Mouse (Mus musculus) 3T3-L1 (cell line): ENCODE data around the gene Ppil6.

Experiments
- DNase-seq: peaks from one replicate; pipeline ENCODE4 v3.0.0-alpha.2; 2015; ENCODE audit warnings: low read depth, low spot score

Gene Ppil6

DNA sequence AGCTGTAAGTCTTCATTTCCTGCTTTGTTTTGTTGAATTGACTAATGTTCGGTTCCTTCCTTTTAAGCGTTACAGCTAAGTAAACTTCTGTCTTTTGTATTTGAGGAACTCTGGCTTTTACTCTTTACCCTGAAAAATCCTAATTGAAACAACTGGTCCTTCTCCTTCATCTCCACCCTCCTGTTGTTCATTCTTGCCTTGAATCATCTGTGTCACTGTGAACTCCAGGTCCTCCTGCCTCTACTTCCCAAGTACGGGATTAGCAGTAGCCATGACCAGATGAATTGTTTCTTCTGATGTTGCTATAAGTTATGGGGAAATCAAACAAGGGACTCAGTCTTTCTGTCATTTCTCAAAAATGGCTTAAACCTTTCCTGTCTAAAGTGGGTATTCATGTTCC, 33.1 kb downstream of the Ppil6 start:
- DNase-seq = no peak

DNA sequence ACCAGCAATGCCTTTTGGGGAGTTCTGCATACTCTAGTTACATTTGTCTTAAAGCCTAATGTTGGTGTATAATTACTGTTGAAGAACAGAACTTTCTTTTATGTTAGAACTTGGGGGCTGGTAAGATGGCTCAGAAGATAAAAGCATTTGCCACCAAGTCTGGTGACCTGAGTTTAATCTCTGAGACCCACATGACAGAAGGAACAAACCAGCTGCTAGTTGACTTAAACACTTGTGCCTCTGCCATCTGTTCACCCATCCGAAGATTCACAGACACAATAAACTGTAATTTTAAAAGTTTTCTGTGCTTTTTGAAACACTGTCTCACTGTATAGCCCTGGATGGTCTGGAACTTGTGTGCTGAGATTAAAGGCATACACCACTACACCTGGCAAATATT, 35.5 kb downstream of the Ppil6 start:
- no peak for DNase-seq

DNA sequence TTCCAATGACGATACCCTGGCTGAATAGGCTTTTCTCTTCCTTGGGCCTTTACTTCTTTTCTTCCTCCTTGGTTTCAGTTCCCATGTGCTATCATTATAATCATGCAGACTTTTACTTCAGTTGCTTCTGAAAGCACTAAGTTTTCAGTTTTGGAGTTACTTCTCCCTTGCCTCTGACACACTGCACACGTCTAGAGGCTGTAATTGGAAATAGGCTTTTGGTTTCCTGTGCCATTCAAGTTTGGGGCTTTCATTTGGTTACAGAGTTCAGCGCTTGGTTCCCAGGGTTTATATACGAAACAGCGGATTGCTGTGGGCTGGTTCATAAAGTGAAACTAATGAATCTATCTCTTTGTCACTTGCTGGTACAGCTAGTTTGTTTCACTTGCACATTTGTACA, 39.7 kb downstream of the Ppil6 start:
- DNase-seq = no peak

DNA sequence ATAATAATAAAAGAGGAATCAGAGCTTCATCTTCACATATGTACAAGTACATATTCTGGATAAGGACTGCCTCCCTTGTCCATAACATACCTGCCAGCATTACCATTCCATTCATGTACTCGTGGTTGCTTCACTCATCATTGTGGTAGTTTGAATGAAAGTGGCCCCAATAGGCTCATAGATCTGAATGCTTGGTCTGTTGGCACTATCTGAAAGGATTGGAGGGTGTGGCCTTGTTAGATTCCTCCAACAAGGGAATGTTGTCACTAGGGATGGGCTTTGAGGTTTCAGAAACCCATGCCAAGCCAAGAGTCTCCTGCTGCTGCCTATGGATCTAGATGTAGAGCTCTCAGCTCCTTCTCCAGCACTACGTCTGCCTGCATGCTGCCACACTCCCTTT, 45.8 kb downstream of the Ppil6 start:
- peak; percentile 18 for DNase-seq

DNA sequence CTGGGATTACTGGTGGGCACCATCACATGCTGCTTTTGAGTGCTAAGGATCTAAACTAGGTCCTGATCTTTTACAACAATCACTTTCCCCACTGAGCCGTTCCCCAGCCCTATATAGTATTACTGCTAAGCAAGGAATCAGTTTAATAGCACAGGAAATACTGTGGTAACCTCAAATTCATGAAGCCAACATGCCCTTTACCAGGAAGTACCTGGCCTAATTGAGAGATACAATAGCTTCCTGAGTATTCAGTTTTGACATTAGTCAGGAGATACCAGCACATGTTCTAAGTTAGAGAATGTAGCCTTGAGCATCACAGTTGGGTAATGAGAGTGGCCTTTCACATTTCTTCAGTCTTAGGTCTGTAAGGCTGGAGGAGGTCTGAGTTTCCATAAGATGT, 46.5 kb downstream of the Ppil6 start:
- DNase-seq = no peak

DNA sequence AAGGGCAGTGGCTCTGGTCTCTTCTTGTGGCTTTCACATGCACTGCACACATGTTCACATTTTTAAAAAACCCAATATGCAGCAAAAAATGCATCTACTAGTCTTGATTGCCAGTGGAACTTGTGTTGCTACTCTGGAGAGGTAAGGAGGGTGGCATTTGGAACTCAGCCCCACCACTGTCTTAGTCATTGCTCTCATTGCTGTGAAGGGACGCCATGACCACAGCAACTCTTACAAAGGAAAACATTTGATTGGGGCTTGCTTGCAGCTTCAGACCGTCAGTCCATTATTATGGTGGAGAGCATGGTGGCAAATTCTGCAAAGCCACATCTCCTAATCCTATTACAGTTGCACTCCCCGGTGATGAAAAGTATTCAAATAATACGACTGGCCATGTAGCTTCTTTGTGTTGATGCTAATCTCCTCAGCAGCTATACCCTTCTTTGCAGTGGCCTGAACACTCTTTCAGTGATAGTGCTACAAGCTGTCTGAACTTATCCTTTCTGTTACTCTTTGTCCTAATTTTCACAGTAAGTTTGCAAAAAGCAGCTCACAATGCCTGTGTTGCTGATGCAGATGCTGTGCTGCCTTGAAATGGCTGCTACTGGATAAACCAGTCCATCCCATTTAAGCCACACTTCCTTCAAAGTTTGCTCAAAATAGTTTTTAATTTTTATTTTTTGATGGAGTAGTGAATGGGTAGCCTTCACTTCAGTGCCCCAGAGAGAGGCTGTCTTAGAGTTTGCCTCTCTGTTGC, 47.2 kb downstream of the Ppil6 start:
- DNase-seq = no peak

DNA sequence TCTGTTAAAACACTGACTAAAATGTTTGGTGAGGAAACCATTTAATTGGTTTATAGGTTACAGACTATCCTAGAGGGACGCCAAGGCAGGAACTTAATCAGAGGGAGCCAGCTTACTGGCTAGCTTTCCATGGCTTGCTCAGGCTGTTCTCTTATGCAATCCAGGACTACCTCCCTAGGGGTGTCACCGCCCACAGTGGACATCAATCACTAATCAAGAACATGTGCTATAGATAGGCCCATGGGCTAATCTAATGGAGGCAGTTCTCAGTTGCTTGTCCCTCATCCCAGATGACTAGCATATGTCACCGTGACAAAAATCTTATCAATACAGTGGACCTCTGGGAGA, 47.7 kb downstream of the Ppil6 start:
- DNase-seq = no peak

DNA sequence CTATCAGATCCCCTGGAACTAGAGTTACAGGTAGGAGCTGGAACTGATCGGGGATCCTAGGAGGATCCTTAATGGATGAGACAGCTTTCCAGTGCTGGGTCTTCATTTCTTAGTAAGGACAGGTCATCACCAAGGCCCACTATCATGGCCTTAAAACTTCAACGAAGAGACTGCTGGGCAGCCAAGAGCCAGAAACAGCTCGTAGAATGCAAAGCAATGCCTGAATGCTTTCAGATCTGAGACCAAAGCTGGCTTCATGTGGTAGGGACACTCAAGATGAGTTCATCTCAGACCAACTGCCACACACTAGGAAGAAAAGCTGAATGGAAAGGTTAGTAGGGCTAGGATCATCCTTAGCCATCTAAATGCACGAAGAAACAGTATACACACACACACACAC, 48.7 kb downstream of the Ppil6 start:
- DNase-seq = no peak

DNA sequence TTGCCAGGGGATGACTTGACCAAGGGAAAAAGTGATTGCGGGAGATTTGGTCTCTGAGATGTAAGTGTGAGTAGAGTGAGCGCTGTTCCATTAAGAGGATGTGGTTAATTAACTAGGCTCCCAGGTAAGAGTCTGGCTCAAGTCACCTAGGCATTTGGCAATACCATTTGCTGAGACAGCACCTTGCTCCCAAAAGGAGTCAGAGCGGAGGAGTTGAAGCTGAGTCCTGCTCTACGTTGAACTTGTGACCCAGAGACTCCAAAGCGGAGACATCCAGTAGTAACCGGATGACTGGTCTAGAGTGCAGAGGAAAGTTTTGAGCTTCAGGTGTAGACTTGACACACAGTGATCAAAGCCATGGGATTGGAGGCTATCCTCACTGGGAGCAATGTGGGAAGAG, 51.8 kb downstream of the Ppil6 start:
- no peak for DNase-seq

DNA sequence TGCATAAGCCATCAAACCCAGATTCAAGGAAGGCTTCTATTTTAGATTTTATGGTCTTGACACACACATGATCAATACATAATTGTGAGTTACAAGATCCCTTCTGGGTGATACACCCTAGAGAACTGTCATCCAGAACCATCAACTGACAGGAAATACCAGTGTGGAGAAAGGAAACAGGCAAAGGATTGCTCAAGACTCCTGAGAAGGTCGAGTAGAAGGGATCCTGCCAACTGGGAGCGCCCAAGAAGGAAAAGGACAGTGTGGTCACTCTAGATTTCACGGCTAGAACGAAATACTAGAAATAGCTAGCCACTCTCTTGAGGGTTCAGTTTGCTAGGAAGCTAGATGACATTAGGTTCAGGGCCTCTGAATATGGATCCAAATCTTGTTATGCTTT, 53.2 kb downstream of the Ppil6 start:
- DNase-seq = no peak

DNA sequence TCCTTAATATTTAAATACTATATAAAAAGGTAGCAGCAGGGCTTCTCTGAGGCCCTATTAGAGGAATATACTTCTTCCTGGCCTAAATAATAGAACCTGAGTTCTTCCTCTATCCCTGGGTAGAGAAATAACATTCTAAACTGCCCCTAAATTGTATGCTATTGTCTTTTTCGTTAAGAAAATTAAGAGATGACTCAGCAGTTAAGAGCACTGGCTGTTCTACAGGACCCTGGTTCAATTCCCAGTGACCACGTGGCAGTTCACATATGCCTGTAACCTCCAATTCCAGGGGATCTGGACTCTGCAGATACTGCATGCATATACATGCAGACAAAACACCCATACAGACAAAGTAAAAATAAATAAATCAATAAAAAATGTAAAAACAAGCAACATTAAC, 53.6 kb downstream of the Ppil6 start:
- no peak for DNase-seq

DNA sequence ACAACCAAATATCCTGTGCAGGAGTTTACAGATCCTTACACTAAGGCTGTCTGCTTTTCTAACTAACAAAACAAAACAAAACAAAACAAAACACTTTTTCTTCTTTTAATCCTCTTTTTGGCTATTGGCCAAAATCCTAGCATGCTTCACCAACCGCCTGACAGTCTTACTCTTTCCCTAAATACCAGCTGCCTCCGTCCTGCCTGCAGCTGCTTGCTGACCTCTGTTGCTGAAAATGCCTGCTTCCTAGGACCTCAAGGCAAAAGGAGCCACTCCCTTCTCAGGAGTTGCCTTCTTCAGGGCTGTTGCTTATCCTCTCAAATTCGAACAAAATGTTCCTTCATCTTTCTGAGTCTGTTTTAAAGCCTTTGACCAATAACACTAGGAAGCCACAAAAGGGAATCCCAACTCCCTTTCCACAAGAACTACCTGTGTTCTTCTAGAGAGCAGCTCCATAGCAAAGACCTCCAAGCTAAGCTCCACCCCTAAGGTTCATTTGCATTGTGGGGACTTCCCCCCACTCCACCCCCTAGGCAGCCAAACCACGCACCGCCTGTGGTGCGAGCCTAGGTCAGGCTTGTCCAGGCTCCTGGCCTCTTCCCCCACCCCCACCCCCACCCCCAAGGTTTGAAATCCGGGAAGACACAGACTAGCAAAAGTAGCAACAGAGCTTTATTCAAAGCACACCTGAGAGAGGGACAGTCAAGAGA, 54.4 kb downstream of the Ppil6 start:
- peak; percentile 40 for DNase-seq

DNA sequence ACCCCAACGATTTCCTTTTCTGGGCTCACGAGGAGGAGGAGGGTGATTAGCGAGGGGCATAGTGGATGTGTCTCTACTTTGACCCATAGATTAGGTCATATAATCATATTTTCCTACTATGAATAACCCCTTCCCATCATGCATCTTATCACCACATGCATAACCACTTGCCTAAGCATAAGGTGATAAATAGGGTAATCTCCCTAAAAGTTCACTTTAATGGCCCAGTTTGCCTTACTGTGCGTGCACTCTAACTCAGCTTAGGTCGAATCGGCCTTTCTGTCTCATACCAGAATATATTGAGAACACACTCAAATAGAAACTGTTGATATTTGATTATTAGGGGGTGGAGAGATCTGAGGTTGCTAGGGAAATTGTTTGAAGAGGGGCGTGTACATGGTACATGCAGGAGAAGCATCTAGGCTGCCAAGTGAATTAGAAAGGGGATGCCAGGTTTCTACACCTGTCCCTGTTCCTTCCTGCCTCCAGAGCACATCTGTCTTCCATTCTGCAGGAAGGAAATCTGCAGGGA, 55.1 kb downstream of the Ppil6 start:
- DNase-seq = no peak

DNA sequence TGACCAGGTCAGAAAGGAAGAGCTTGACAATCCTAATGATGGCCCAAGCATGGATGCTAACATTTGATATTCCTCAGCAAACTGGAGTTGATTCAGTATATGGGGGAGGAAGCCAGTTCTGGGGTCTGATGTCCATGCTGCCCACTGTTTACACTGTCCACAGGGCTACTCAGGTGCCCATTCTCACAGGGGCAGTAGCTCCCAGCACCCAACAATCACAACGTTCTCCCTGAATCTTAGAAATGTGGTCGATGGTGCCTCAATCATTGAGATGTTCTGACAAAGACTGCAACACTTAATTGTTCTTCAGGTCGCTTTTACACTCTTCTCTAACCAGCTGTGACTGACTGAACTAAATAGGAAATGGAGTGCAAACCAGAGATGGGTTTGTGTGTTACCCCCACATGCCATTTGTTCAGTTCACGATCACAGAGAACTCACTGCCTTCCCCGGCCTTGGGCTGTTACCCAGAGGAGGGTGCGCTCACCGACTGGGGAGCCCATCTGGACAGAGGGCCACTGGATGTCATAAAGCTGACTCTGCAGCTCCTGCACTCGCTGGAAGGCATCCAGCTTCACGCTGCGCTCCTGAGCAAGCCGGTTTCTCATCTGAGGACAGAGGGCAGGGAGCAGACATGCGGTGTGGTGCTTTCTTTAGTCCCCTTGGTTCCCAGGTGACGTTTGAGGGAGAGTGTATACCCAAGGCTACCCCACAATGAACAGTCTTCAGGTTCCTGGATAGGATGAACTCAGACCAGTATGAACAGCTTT, 56.3 kb downstream of the Ppil6 start:
- no peak for DNase-seq

DNA sequence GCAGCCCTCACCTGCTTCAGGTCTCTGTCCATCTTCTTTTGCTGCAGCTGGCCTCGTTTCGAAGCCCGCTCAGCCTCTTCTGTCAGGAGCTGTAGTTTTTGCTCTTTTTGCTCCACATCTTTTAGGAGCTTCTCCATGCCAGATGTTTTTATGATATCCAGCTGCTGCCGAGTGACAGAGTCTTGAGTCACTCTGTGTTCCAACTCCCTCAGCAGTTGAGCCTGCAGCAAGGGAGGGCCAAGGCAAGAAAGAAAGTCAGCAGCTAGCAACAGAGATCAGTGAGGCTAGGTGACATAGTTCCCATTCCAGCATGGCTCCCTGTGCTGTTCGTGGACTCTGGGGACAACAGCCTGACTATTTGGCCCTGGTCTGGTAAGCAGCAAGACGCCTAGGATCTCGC, 60.5 kb downstream of the Ppil6 start:
- DNase-seq = peak; percentile 80

DNA sequence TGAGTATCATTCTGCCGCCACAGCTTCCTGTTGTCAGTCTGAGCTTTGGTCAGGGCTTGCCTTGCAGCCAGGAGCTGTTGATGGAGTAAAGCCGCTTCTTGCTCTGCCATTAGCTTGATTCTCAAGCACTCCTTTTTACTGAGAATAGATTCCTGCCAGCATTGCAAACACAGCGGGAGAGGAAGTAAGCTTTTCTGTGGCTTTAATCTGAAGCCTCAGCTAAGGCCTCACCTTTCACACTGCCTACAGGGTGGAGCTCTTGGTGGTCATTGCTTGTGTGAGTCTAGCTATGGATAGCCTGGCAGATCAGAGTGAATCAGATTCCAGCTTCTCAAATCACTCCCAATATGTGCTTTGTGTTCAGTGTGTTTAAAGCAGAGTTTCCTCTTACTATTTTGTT, 62.1 kb downstream of the Ppil6 start:
- DNase-seq = no peak

DNA sequence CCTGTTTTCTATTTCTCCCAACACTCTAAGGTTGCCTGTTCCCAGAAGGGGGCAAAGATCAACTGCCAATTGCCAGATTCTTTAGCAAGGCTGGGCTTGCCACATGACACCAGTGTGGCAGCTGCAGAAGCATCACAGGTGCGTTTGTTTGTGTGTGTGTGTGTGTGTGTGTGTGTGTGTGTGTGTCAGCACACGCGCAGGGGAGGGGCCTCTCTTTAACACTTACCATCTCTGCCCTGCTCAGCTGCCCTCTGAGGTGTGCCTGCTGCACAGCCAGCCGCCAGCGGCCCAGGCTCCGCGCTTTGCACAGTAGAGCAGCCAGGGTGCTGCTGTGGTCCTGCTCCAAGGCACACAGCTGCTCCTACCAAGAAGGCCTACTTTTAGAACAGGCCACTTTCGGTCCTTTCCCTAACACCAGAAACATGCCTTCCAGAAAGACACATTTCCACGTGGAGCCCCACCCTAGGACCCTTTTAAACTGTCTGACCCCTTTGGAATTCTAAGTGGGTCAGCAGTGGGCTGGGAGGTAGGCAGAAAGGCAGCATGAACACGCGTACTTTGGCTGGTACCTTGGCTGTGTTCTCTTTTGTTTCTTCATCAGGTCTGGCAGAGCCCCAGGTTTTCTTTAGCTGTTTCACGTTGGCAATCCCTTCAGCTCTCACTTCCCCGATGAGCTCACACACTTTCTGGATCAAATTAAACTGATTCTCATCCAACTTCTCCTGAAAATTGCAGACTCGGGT, 62.8 kb downstream of the Ppil6 start:
- peak; percentile 75 for DNase-seq

DNA sequence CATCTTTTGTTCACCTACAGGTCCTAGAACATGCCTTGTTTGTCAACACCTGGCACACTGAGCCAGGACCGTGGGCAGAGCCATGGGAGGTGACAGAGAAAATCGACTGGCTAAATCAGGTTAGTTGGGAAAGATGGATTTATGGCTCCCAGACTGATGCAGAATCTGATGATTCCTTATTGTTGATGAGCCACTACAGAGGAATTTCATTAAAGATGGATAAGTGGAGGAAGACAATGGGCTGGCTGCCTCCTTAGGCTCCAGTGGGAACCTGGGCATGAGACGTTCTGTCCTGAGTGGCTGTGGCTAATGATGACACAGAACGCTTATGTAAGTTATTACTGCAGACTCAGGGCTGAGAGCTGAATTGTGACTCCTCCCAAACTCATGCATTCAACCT, 63.5 kb downstream of the Ppil6 start:
- peak; percentile 58 for DNase-seq

DNA sequence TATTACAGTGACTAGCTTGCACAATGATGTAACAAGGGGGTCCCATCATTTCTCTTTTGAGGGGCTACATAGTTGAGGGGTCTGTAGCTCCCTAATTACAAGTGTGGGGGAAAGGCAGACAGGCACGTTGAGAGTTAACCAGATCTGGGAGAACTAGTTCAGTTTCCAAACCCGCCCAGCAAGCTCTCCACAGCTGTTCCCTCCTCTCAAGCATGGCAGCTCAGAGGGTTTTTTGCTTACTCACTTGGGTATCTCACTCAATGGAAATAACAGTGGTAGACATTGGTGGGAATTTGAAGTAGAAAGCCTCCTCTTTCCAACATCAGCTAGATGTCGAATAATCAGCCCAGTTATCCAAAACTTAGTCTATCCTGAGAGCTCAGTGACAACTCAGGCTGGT, 64.8 kb downstream of the Ppil6 start:
- no peak for DNase-seq

DNA sequence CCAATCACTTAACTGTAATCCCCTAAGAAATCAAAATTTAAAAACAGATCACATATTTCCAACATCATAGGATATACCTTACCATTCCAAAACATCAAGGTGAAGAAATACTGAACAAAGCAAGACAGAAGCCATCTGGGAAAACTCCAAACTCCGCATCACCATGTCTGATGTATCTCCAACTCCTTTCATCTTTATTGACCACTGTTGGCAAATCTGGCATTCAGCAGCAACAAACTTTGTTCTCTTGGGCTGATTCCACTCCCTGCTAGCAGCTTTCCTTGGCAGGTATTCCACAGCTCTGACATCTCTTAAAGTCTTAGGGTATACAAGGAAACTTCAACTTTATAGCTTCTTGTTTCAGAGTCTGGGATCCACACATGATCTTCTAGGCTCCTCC, 68.2 kb downstream of the Ppil6 start:
- no peak for DNase-seq

DNA sequence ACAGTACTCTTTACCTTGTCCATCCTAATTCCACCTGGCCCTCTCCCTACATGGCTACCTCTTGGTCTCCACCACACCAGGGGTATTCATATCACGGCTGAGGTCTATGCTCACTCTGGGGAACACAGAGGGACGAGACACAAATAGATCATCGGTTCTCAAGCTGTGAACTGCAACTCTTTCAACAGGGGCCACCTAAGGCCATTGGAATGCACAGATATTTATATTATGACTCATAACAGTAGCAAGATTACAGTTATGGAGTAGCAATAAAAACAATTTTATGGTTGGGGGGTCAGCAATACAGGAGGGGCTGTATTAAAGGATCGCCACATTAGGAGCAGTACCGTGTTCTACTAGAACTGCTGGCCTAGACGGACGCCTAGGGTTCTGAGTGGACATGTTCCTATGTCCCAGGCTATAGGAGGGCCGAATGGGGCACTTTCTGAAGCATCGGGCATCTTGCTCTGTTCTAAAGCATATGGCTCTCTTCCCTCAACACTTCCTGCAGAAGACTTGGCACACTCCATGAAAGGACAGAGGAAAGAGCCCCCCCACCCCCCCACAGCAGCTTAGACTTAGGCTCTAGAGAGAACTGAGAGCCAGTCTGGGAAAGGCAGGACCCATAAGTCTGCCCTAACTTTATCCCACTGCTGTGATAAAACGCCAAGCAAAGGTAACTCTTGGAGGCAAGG, 71.6 kb downstream of the Ppil6 start:
- peak; percentile 56 for DNase-seq
